Mouse (Mus musculus): ENCODE measurements at regions not wholly inside any gene's neighbourhood (a gene's known extent, or its start where the extent isn't known, plus 50 kb on each side); places are given as distances from the start of the nearest gene placed in this dataset.

GRCm38 (mm10) chr13:59313725-59314330, 271.2 kb downstream of the Agtpbp1 start:
- TF ChIP-seq CTCF (IDR thresholded peaks at IDR 0.05; ENCODE audit: borderline replicate concordance, control insufficient read depth, extremely low read depth, insufficient read depth, low read length, poor library complexity) (no peak), POLR2A (IDR thresholded peaks at IDR 0.05; ENCODE audit: control insufficient read depth, extremely low read depth, insufficient read depth, low read length, poor library complexity) (no peak)

Measured in thymus, adult 2 months (tissue).